Mouse (Mus musculus) liver, embryonic 11.5 days (tissue): ENCODE results near the gene Fpgs. TPM values are rescaled to one million over a fixed set of nuclear protein-coding genes. Genes with fewer than 3 reads are reported as not detected.

Experiments used
- ATAC-seq: fragments of 200-750 bp; cut with Nextera tagmentation; replicated peaks from 2 replicates; pipeline ENCODE4 v1.8.0; 2017; ENCODE audit warnings: moderate number of reproducible peaks, mild to moderate bottlenecking, moderate TSS enrichment, moderate library complexity; ENCODE audit not compliant: low FRiP score
- DNase-seq: peaks from one replicate; pipeline ENCODE4 v3.0.0-alpha.2; 2017; ENCODE audit warnings: low spot score
- H3K27ac ChIP-seq: fragments of 300-500 bp; sonication (generic); 2 replicates; pipeline ENCODE4 v1.5.1; 2014; ENCODE audit warnings: mild to moderate bottlenecking, low read depth, low read length, control low read depth
- H3K27me3 ChIP-seq: fragments of 300-500 bp; sonication (generic); replicated peaks from 2 replicates; pipeline ENCODE4 v1.6.1; 2014; ENCODE audit warnings: low read length, mixed read lengths; ENCODE audit not compliant: control insufficient read depth, insufficient read depth
- H3K36me3 ChIP-seq: fragments of 300-500 bp; sonication (generic); 2 replicates; pipeline ENCODE4 v1.6.1; 2014; ENCODE audit warnings: mild to moderate bottlenecking, low read length, moderate library complexity, mixed read lengths; ENCODE audit not compliant: control insufficient read depth, insufficient read depth
- H3K4me1 ChIP-seq: fragments of 300-500 bp; sonication (generic); replicated peaks from 2 replicates; pipeline ENCODE4 v1.6.1; 2014; ENCODE audit warnings: low read length, mixed read lengths; ENCODE audit not compliant: control insufficient read depth, insufficient read depth
- H3K4me2 ChIP-seq: fragments of 300-500 bp; sonication (generic); 2 replicates; pipeline ENCODE4 v1.6.1; 2014; ENCODE audit warnings: mild to moderate bottlenecking, control low read depth, moderate library complexity
- H3K4me3 ChIP-seq: fragments of 300-500 bp; sonication (generic); 2 replicates; pipeline ENCODE4 v1.5.1; 2014; ENCODE audit warnings: low read depth, low read length, control low read depth
- H3K9ac ChIP-seq: fragments of 300-500 bp; sonication (generic); 2 replicates; pipeline ENCODE4 v1.6.1; 2014; ENCODE audit warnings: low read depth, low read length, control low read depth
- H3K9me3 ChIP-seq: fragments of 300-500 bp; sonication (generic); 2 replicates; pipeline ENCODE4 v1.6.1; 2016; ENCODE audit warnings: low read length, inconsistent platforms, mixed read lengths; ENCODE audit not compliant: control insufficient read depth
- WGBS: fragments of 180-500 bp; shearing (Covaris S2); extraction: QIAGEN DNeasy Blood & Tissue Kit; methylation state at CpG from one replicate; pipeline ENCODE4 v1.1.7; 2014; 5-methylcytosine and 5-hydroxymethylcytosine counted together
- polyA plus RNA-seq: library from polyadenylated mRNA; unstranded; fragments of >200 nt; fragmentation: Nextera tagmentation; extraction: Ambion mirVana; gene quantifications from 2 replicates; pipeline ENCODE4 v1.2.1, GENCODE M21; 2014

The Fpgs gene
- polyA plus RNA-seq, 1 experiment from 2014 or later: 46.2 TPM

DNA sequence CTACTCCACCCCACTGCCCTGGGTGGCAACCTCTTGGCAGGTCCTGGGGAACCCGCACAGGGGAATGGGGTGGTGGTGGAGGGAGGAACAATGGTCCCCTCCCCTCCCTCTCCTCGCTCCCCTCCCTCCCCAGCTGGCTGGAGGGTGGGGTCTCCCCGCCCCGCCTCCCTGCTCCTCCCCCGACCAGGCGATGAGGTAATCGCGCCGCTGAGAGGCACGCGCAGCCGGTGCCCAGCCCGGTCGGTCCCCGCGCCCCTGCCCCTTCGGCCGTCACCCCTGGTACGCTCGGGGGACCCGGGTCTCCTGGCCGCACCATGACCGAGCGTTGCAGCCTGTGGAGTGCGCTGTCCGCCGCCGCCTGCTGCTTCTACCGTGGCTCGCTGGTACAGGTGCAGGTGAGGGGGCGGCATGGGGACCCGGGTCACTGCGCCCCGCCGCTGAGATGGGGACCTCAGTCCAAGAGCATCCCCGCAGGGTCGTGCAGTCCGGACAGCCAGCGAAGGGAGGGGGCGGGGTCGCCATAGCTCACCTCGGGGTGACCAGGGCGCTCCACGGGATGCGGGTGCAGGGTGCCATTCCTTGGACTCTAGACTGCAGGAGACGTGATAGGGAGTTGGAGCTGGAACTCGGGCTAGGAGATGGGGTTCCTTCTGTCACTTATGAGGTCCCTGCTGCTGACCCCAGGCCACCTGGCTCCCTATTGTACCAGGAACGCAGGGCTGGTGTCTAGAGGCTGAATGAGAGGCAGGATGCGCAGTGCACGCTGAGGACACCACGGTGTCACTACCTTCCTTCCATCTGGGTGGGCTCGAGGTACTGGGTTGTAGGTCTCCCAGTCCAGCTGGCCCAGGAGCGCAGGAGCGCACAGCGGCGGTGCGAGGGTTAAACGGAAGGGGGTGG lies 37.6 kb upstream of the Fpgs start:
- 0 out of 2 replicates have a peak, but pooled peaks cover 6% of the 10 kb centered on the region for H3K36me3 ChIP-seq
- H3K9me3 ChIP-seq: no peaks in the 10 kb centered on the region
- ATAC-seq: no peak
- 20% methylated on average over 54 of the region's 58 CpGs for whole genome bisulfite sequencing
- peak overlapping the region; percentile 80 for H3K4me2 ChIP-seq
- peaks cover 8% of the 10 kb centered on the region for H3K4me1 ChIP-seq
- H3K27me3 ChIP-seq: peaks cover 22% of the 10 kb centered on the region
- peak overlapping the region; percentile 17; the same call in 1 of the 2 replicates for H3K9ac ChIP-seq
- no peak overlapping the region for H3K27ac ChIP-seq
- peak overlapping the region; percentile 41 for H3K4me3 ChIP-seq
- DNase-seq: peak; percentile 53

DNA sequence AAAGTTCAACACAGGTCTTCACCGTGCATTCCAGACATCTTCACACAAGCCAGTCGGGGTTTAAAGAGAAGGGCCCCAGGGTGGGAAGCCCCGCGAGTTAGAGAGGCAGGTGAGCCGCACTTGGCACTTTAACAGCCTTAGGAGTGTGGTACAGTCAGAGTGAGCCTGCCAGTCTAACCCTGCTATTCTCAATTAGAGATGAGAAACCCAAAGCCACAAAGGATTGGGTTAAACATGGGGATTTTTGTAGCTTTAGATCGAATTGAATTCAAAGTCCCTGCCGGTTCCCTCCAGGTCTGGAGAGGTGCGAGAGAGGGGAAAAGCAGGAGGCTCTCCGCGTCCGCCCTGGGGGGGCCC lies 36.9 kb upstream of the Fpgs start, which contains the start of gene 6330409D20Rik:
TSS of gene 6330409D20Rik (minus strand) at position 101 of the 357 bp plus-strand sequence.
- H3K9me3 ChIP-seq: no peaks in the 10 kb centered on the region
- DNase-seq: no peak
- ATAC-seq: no peak
- H3K4me2 ChIP-seq: peak within 1 kb of the TSS; percentile 80
- H3K9ac ChIP-seq: peak within 1 kb of the TSS; percentile 17; the same call in 1 of the 2 replicates
- peaks cover 8% of the 10 kb centered on the region for H3K4me1 ChIP-seq
- H3K4me3 ChIP-seq: peak within 1 kb of the TSS; percentile 41
- H3K27me3 ChIP-seq: peaks cover 22% of the 10 kb centered on the region
- 0 out of 2 replicates have a peak, but pooled peaks cover 3% of the 10 kb centered on the region for H3K36me3 ChIP-seq
- H3K27ac ChIP-seq: no peak within 1 kb of the TSS
- WGBS: 20% methylated on average over 11 of the region's 11 CpGs

DNA sequence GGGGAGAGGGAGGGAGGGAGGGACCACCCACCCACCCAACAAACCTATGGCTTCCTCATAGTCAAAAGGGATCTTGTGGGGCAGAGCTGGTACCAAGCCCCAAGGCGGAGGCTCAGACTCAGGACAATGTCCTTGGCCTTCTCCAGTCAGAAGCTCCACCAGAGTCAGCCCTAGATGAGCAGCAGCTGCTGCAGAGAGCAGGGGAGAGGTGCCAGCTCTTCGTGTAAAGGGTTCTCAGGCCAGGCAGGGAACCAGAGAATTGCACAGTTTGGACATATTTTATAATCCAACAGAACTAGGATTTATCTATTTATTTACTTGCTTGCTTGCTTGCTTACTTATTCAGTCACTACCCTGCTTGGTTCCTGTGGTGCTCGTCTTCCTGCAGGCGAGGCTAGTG lies 35.4 kb upstream of the Fpgs start:
- DNase-seq (no peak), ATAC-seq (no peak)
- peaks cover 22% of the 10 kb centered on the region for H3K27me3 ChIP-seq
- no peak overlapping the region for H3K4me3 ChIP-seq
- 0 out of 2 replicates have a peak, but pooled peaks cover 3% of the 10 kb centered on the region for H3K36me3 ChIP-seq
- 62% methylated on average over 4 of the region's 4 CpGs for WGBS
- no peak overlapping the region for H3K27ac ChIP-seq
- no peaks in the 10 kb centered on the region for H3K9me3 ChIP-seq
- peaks cover 11% of the 10 kb centered on the region for H3K4me1 ChIP-seq
- H3K4me2 ChIP-seq: no peak overlapping the region
- no peak overlapping the region for H3K9ac ChIP-seq

GRCm38 (mm10) chr2:32737008-32737407 lies 33.1 kb upstream of the Fpgs start:
- H3K27me3 ChIP-seq: peaks cover 8% of the 10 kb centered on the region
- no peak overlapping the region for H3K4me2 ChIP-seq
- DNase-seq (no peak), ATAC-seq (no peak)
- H3K9me3 ChIP-seq: no peaks in the 10 kb centered on the region
- H3K4me1 ChIP-seq: peaks cover 15% of the 10 kb centered on the region
- H3K9ac ChIP-seq: no peak overlapping the region
- no peaks in the 10 kb centered on the region for H3K36me3 ChIP-seq
- no peak overlapping the region for H3K27ac ChIP-seq
- no peak overlapping the region for H3K4me3 ChIP-seq
- 50% methylated on average over 6 of the region's 6 CpGs for WGBS

DNA sequence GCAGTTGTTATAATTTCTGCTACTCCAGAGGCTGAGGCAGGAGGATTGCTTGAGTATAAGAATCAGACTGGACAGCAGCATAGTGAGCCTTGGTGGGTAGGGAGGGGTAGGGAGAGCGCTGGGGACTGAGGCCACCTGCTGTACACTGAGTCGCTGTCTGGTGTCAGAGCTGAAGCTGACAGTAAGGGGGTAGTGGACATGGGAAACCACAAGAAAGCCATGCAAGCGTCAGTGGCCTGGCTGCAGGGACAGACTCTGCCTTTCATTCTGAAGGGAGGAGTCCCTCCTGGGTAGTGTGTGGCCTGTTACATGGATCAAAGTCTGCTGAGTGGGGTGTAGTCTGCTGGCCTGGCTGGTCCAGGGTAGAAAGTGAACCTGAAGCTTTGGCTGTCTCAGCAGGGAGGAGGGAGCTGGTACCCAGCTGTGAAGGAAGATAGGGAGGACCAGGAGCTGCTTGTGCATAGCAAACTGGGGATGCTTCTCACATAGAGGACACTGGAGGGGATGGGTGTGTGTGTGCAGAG lies 32.4 kb upstream of the Fpgs start:
- DNase-seq: no peak
- no peak for ATAC-seq
- Histone ChIP-seq H3K9ac (no peak overlapping the region), H3K4me1 (peaks cover 12% of the 10 kb centered on the region), H3K4me3 (no peak overlapping the region), H3K9me3 (no peaks in the 10 kb centered on the region), H3K36me3 (no peaks in the 10 kb centered on the region), H3K4me2 (no peak overlapping the region), H3K27me3 (peaks cover 3% of the 10 kb centered on the region), H3K27ac (no peak overlapping the region)
- WGBS: 40% methylated on average over 3 of the region's 3 CpGs

DNA sequence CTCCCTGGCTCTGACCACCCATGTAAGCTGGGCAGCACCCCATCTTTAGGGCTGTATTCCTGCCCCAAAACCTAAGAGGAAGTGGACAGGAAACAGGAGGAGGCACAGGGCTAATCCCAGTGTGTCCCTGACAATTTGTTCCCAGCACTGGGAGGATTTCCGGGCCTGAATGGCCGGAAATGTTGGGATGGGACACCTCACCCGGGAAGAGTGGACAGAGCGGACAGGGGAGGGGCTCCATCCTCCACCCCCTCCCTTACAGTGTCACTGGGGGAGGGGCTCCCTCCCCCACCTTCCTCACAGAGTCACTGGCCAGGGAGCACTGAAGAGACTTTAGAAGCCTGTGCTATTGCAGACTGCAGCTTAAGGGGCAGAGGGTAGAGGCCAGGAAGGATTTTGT lies 31.0 kb upstream of the Fpgs start:
- no peaks in the 10 kb centered on the region for H3K27me3 ChIP-seq
- 44% methylated on average over 4 of the region's 4 CpGs for WGBS
- ATAC-seq (no peak), DNase-seq (no peak)
- H3K4me3 ChIP-seq: no peak overlapping the region
- no peak overlapping the region for H3K4me2 ChIP-seq
- H3K4me1 ChIP-seq: peaks cover 12% of the 10 kb centered on the region; the same call in 1 of the 2 replicates
- H3K9me3 ChIP-seq: no peaks in the 10 kb centered on the region
- no peak overlapping the region for H3K9ac ChIP-seq
- peak overlapping the region; percentile 25; the same call in 1 of the 2 replicates for H3K27ac ChIP-seq
- H3K36me3 ChIP-seq: no peaks in the 10 kb centered on the region

GRCm38 (mm10) chr2:32734480-32734879 lies 30.5 kb upstream of the Fpgs start:
- ATAC-seq (no peak; the same call in 1 of the 2 replicates), DNase-seq (no peak)
- Histone ChIP-seq H3K36me3 (no peaks in the 10 kb centered on the region), H3K4me1 (peaks cover 12% of the 10 kb centered on the region; the same call in 1 of the 2 replicates), H3K9me3 (no peaks in the 10 kb centered on the region), H3K4me3 (no peak overlapping the region), H3K9ac (no peak overlapping the region), H3K27ac (peak overlapping the region; percentile 25; the same call in 1 of the 2 replicates), H3K27me3 (no peaks in the 10 kb centered on the region), H3K4me2 (no peak overlapping the region)
- WGBS: 37% methylated on average over 4 of the region's 4 CpGs

- 84% methylated on average over 6 of the region's 6 CpGs for WGBS
- peaks cover 19% of the 10 kb centered on the region for H3K4me1 ChIP-seq
- ATAC-seq: no peak
Observed at GRCm38 (mm10) chr2:32732695-32733094, 28.8 kb upstream of the Fpgs start.

More at GRCm38 (mm10) chr2:32732695-32733094, 28.8 kb upstream of the Fpgs start:
- no peak overlapping the region for H3K4me2 ChIP-seq
- no peak overlapping the region for H3K4me3 ChIP-seq
- DNase-seq: no peak
- no peaks in the 10 kb centered on the region for H3K9me3 ChIP-seq
- no peaks in the 10 kb centered on the region for H3K27me3 ChIP-seq
- H3K9ac ChIP-seq: no peak overlapping the region
- H3K36me3 ChIP-seq: no peaks in the 10 kb centered on the region
- H3K27ac ChIP-seq: no peak overlapping the region
